Mouse (Mus musculus): ENCODE measurements around the gene Tarbp1. TPM values are rescaled to one million over a fixed set of nuclear protein-coding genes. Genes with fewer than 3 reads are reported as not detected.

The Tarbp1 gene
- total RNA-seq, 1 experiment = 9.5 TPM

DNA sequence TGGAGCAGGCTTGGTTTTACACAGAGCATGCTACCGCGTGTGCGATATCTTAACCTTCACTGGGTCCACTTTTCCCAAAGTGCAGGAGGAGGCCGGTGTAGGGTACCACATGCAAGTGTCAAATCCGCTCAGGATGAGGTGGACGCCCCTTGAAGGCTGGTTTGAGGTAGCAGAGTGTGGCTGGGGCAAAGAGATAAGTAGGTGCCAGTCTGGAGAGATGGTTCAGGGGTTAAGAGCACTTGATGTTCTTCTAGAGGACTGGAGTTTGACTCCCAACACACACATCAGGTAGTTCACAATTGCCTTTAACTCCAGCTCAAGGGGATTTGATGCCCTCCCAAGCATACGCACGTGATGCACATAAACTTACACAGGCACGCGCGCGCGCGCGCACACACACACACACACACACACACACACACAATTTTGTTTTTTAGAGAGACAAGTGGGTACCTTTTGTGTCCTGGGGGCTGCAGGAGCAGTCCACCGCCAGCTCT lies 1.0 kb downstream of the Tarbp1 start:
- in situ Hi-C loops (cut with MboI; ENCODE audit: low sequenced_read_pairs in 2 of 2, unreplicated experiment in 2 of 2) = no loop called here
- peaks cover 0 to 8% of the 10 kb centered on the region in 2 experiments; a peak in 1 of 4 replicates for H3K4me1 ChIP-seq (ENCODE audit: control insufficient read depth in 2 of 2, insufficient read depth in 2 of 2, low read length in 2 of 2, poor library complexity in 1 of 2)
- H3K9me3 ChIP-seq (ENCODE audit: control insufficient read depth, insufficient read depth, low read depth, low read length) = no peaks in the 10 kb centered on the region
- no peak overlapping the region for H3K27ac ChIP-seq (ENCODE audit: insufficient read depth, low read depth, low read length, poor library complexity, severe bottlenecking)
- peak overlapping the region; percentile 84 to 91 for H3K4me3 ChIP-seq (ENCODE audit: insufficient read depth in 1 of 2, low read depth in 1 of 2, low read length in 2 of 2, poor library complexity in 1 of 2, severe bottlenecking in 1 of 2)
- TF ChIP-seq ZC3H11A (IDR thresholded peaks at IDR 0.05; ENCODE audit: borderline replicate concordance, low read depth, low read length) (no peak), HCFC1 (IDR thresholded peaks at IDR 0.05; ENCODE audit: borderline replicate concordance, insufficient read depth, low read length) (no peak), MAFK (IDR thresholded peaks at IDR 0.05; ENCODE audit: insufficient read depth, low read depth, low read length) (no peak), ZNF384 (IDR thresholded peaks at IDR 0.05; ENCODE audit: low read depth, low read length) (no peak), CHD2 (IDR thresholded peaks at IDR 0.05; ENCODE audit: low read depth, low read length) (no peak)
- H3K9ac ChIP-seq (ENCODE audit: insufficient read depth, low read depth, low read length, poor library complexity, severe bottlenecking) = peak overlapping the region; percentile 92
- DNase-seq (ENCODE audit: low read depth, low spot score) = no peak
- peaks cover 9% of the 10 kb centered on the region for H3K36me3 ChIP-seq (ENCODE audit: control insufficient read depth, insufficient read depth, low read length, poor library complexity, severe bottlenecking)

GRCm38 (mm10) chr8:126464071-126464470 lies 10.8 kb downstream of the Tarbp1 start:
- TF ChIP-seq CHD2 (IDR thresholded peaks at IDR 0.05; ENCODE audit: low read depth, low read length) (no peak), ZC3H11A (IDR thresholded peaks at IDR 0.05; ENCODE audit: borderline replicate concordance, low read depth, low read length) (no peak), HCFC1 (IDR thresholded peaks at IDR 0.05; ENCODE audit: borderline replicate concordance, insufficient read depth, low read length) (no peak), MAFK (IDR thresholded peaks at IDR 0.05; ENCODE audit: insufficient read depth, low read depth, low read length) (no peak), ZNF384 (IDR thresholded peaks at IDR 0.05; ENCODE audit: low read depth, low read length) (no peak)
- Histone ChIP-seq H3K9me3 (ENCODE audit: control insufficient read depth, insufficient read depth, low read depth, low read length) (no peaks in the 10 kb centered on the region), H3K9ac (ENCODE audit: insufficient read depth, low read depth, low read length, poor library complexity, severe bottlenecking) (no peak overlapping the region), H3K4me1 (ENCODE audit: control insufficient read depth in 2 of 2, insufficient read depth in 2 of 2, low read length in 2 of 2, poor library complexity in 1 of 2) (no peaks in the 10 kb centered on the region), H3K36me3 (ENCODE audit: control insufficient read depth, insufficient read depth, low read length, poor library complexity, severe bottlenecking) (peaks cover 42% of the 10 kb centered on the region), H3K27ac (ENCODE audit: insufficient read depth, low read depth, low read length, poor library complexity, severe bottlenecking) (no peak overlapping the region), H3K4me3 (ENCODE audit: insufficient read depth in 1 of 2, low read depth in 1 of 2, low read length in 2 of 2, poor library complexity in 1 of 2, severe bottlenecking in 1 of 2) (no peak overlapping the region)
- in situ Hi-C loops (cut with MboI; ENCODE audit: low sequenced_read_pairs in 2 of 2, unreplicated experiment in 2 of 2) = no loop called here
- no peak for DNase-seq (ENCODE audit: low read depth, low spot score)

DNA sequence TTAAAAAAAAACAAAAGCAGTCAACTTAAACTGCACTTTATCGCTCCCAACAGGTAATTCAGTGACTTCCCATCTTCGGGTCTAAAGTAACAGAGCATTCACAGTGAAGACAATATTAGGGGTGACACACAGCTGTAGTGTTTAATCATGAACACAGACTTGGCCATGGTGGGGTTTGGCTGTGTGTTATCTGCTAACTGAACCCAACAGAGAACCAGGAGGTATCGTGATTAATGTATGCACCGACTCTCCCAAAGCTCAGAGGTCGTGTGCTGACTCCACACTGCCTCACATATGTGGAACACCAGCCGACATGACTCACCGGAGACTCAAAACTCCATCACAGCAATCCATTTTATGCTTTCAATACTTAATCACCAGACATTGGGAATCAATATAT lies 13.1 kb downstream of the Tarbp1 start:
- no peaks in the 10 kb centered on the region for H3K4me1 ChIP-seq (ENCODE audit: control insufficient read depth in 2 of 2, insufficient read depth in 2 of 2, low read length in 2 of 2, poor library complexity in 1 of 2)
- H3K4me3 ChIP-seq (ENCODE audit: insufficient read depth in 1 of 2, low read depth in 1 of 2, low read length in 2 of 2, poor library complexity in 1 of 2, severe bottlenecking in 1 of 2) = no peak overlapping the region
- in situ Hi-C loops (cut with MboI; ENCODE audit: low sequenced_read_pairs in 2 of 2, unreplicated experiment in 2 of 2) = no loop called here
- H3K9me3 ChIP-seq (ENCODE audit: control insufficient read depth, insufficient read depth, low read depth, low read length) = no peaks in the 10 kb centered on the region
- no peak overlapping the region for H3K9ac ChIP-seq (ENCODE audit: insufficient read depth, low read depth, low read length, poor library complexity, severe bottlenecking)
- H3K27ac ChIP-seq (ENCODE audit: insufficient read depth, low read depth, low read length, poor library complexity, severe bottlenecking) = no peak overlapping the region
- TF ChIP-seq ZNF384 (IDR thresholded peaks at IDR 0.05; ENCODE audit: low read depth, low read length) (no peak), ZC3H11A (IDR thresholded peaks at IDR 0.05; ENCODE audit: borderline replicate concordance, low read depth, low read length) (no peak), HCFC1 (IDR thresholded peaks at IDR 0.05; ENCODE audit: borderline replicate concordance, insufficient read depth, low read length) (no peak), MAFK (IDR thresholded peaks at IDR 0.05; ENCODE audit: insufficient read depth, low read depth, low read length) (no peak), CHD2 (IDR thresholded peaks at IDR 0.05; ENCODE audit: low read depth, low read length) (no peak)
- no peak for DNase-seq (ENCODE audit: low read depth, low spot score)
- peaks cover 43% of the 10 kb centered on the region for H3K36me3 ChIP-seq (ENCODE audit: control insufficient read depth, insufficient read depth, low read length, poor library complexity, severe bottlenecking)

- H3K4me1 ChIP-seq (ENCODE audit: control insufficient read depth in 2 of 2, insufficient read depth in 2 of 2, low read length in 2 of 2, poor library complexity in 1 of 2) = no peaks in the 10 kb centered on the region
- no peak overlapping the region for H3K4me3 ChIP-seq (ENCODE audit: insufficient read depth in 1 of 2, low read depth in 1 of 2, low read length in 2 of 2, poor library complexity in 1 of 2, severe bottlenecking in 1 of 2)
- H3K9ac ChIP-seq (ENCODE audit: insufficient read depth, low read depth, low read length, poor library complexity, severe bottlenecking) = no peak overlapping the region
- peak; percentile 22 for DNase-seq (ENCODE audit: low read depth, low spot score)
- in situ Hi-C loops (cut with MboI; ENCODE audit: low sequenced_read_pairs in 2 of 2, unreplicated experiment in 2 of 2) = no loop called here
- no peak for TF ChIP-seq CHD2 (IDR thresholded peaks at IDR 0.05; ENCODE audit: low read depth, low read length)
- no peak for TF ChIP-seq MAFK (IDR thresholded peaks at IDR 0.05; ENCODE audit: insufficient read depth, low read depth, low read length)
- no peak for TF ChIP-seq ZC3H11A (IDR thresholded peaks at IDR 0.05; ENCODE audit: borderline replicate concordance, low read depth, low read length)
- TF ChIP-seq HCFC1 (IDR thresholded peaks at IDR 0.05; ENCODE audit: borderline replicate concordance, insufficient read depth, low read length) = no peak
- no peak for TF ChIP-seq ZNF384 (IDR thresholded peaks at IDR 0.05; ENCODE audit: low read depth, low read length)
- H3K27ac ChIP-seq (ENCODE audit: insufficient read depth, low read depth, low read length, poor library complexity, severe bottlenecking) = no peak overlapping the region
- no peaks in the 10 kb centered on the region for H3K9me3 ChIP-seq (ENCODE audit: control insufficient read depth, insufficient read depth, low read depth, low read length)
- peaks cover 37% of the 10 kb centered on the region for H3K36me3 ChIP-seq (ENCODE audit: control insufficient read depth, insufficient read depth, low read length, poor library complexity, severe bottlenecking)
Observed at GRCm38 (mm10) chr8:126460274-126460673, 14.6 kb downstream of the Tarbp1 start.

- no peak overlapping the region for H3K27ac ChIP-seq (ENCODE audit: insufficient read depth, low read depth, low read length, poor library complexity, severe bottlenecking)
- H3K9me3 ChIP-seq (ENCODE audit: control insufficient read depth, insufficient read depth, low read depth, low read length) = no peaks in the 10 kb centered on the region
- H3K4me3 ChIP-seq (ENCODE audit: insufficient read depth in 1 of 2, low read depth in 1 of 2, low read length in 2 of 2, poor library complexity in 1 of 2, severe bottlenecking in 1 of 2) = no peak overlapping the region
- peak; percentile 97 for TF ChIP-seq ZNF384 (IDR thresholded peaks at IDR 0.05; ENCODE audit: low read depth, low read length)
- TF ChIP-seq HCFC1 (IDR thresholded peaks at IDR 0.05; ENCODE audit: borderline replicate concordance, insufficient read depth, low read length) = no peak
- no peaks in the 10 kb centered on the region for H3K4me1 ChIP-seq (ENCODE audit: control insufficient read depth in 2 of 2, insufficient read depth in 2 of 2, low read length in 2 of 2, poor library complexity in 1 of 2)
- in situ Hi-C loops (cut with MboI; ENCODE audit: low sequenced_read_pairs in 2 of 2, unreplicated experiment in 2 of 2) = no loop called here
- DNase-seq (ENCODE audit: low read depth, low spot score) = no peak
- H3K36me3 ChIP-seq (ENCODE audit: control insufficient read depth, insufficient read depth, low read length, poor library complexity, severe bottlenecking) = peaks cover 46% of the 10 kb centered on the region
- no peak overlapping the region for H3K9ac ChIP-seq (ENCODE audit: insufficient read depth, low read depth, low read length, poor library complexity, severe bottlenecking)
Observed at GRCm38 (mm10) chr8:126455383-126455782, 19.5 kb downstream of the Tarbp1 start.
